Mouse (Mus musculus): Measurements from ENCODE around the gene Calm2.

DNA sequence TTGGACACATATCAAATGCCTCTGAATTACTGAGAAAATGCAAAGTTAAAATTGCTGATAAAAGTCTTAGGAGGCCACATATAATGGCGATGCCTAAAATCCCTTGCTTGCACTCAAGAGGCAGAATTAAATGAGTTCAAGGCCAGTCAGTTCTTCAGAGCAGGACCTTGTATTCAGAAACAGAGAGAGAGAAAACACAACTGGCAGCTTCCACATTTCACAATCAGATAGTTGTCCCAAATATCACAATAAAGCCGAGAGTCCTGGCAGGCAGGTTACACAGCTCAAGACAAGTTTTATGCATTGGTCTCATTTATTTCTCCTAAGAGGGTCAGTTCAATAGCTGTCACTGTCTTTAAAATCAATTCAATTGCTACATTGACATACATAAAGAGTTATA is 5.2 kb downstream of the Calm2 start:
- TF ChIP-seq TAL1 (IDR thresholded peaks at IDR 0.05; ENCODE audit: low read length) = no peak
- no peak for TF ChIP-seq GATA1 (IDR thresholded peaks at IDR 0.05; ENCODE audit: low read length)
